Mouse (Mus musculus) adrenal gland, adult 8-10 months (tissue): Measurements from ENCODE around the gene Mybl2. TPM values are rescaled to one million over a fixed set of nuclear protein-coding genes. Genes with fewer than 3 reads are reported as not detected.
"Not testable (repeated sequence)": the region's sequence is repeated elsewhere in the genome, so short reads cannot be mapped to it uniquely, and the experiment has no call there.

Experiments used
- DNase-seq: peaks from one replicate; pipeline ENCODE4 v3.0.0; 2022
- total RNA-seq, 4 experiments: library from RNA; stranded (reverse); gene quantifications; 2 replicates each; pipeline ENCODE4 v1.2.4; 2022

Mybl2 gene
- 1 to 10 TPM; 1.3 to 5.0 (median 3.2) TPM for total RNA-seq

- peak; percentile 93 for DNase-seq
These were observed at the start of gene Mybl2 for GRCm38 (mm10) chr2:163054335-163054840. TSS of gene Mybl2 (plus strand) at chr2:163054687.

- DNase-seq = no peak
These were observed 47.2 kb upstream of the Mybl2 start for GRCm38 (mm10) chr2:163007299-163007698.

DNA sequence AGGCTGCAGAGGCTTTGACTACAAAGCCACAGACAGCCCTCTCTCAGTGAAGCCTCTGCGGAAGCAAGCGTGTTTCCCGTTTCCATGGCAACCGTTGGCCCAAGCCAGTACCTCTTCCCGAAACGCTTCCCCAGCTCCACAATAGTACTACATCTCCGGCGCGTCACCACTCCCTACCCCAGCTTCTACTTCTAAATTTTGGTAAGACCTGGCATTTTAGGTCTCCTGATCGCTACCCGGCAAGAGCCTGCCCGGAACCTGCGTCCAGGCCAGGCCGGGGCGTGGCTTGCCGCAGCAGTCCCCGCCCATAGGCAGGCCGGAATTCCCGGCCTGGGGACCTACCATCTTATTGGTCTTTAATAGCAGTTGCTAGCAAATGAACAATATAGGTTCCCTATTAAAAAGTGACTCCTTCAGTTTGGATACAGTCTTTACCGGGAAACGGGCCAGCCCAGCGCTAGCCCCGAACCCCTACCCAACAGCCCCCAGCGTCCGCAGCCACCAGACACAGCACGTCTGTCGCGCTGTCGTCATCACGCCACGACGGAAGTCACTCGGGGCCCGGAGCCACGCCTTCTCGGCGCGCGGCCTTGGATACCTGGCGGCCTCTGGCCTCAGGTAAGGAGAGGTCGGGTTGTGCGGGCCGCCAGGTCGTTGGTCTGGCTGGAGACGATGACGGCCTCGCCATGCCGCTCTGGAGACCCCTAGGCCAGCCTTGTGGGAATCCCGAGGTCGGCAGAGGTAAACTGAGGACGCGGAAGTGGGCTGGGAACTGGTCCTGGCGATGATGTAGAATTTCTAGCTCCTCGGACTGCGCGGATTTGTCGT, 37.4 kb upstream of the Mybl2 start, which contains the start of gene Ift52:
Ift52 (plus strand) TSS at position 439 of the 828 bp plus-strand sequence.
- DNase-seq = peak; percentile 85

DNA sequence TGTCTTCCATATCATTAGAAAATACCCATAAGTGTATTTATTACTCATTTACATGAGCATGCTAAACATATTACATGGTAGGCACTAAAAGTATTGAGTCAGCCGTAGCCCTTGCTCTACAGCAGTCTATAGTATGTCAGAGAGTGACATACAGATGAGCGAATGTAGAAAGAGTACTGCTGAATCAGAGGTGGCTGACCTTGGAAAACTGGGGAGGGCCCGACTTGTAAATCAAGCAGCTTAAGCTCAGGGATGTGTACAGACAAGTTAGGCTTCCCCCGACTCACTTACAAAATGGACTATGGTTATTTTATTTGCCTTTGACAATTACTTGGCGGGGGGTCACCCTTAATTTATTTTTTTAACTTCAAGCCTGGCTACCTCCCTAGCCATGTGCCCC, 23.2 kb upstream of the Mybl2 start:
- no peak for DNase-seq

- DNase-seq = no peak
These were observed 22.7 kb upstream of the Mybl2 start for GRCm38 (mm10) chr2:163031757-163032156.

GRCm38 (mm10) chr2:163032622-163033021, 21.9 kb upstream of the Mybl2 start:
- DNase-seq = no peak

GRCm38 (mm10) chr2:163039940-163040339, 14.5 kb upstream of the Mybl2 start:
- DNase-seq = no peak

- DNase-seq = peak; percentile 47
These were observed 6.4 kb upstream of the Mybl2 start for GRCm38 (mm10) chr2:163048125-163048524.

DNA sequence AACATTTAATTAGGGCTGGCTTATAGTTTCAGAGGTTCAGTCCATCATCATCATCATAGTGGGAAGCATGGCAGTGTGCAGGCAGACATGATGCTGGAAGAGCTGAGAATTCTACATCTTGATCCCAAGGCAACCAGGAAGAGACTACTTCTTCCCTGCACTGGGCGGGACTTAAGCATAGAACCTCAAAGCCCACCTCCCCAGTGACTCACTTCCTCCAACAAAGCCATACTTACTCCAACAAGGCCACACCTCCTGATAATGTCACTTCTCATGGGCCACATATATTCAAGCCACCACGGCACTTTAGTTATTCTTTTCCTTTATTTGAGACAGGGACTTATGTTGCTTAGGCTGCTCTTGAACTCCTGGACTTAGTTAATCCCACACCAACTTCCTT, 5.4 kb upstream of the Mybl2 start:
- no peak for DNase-seq

GRCm38 (mm10) chr2:163051691-163052090, 2.8 kb upstream of the Mybl2 start:
- DNase-seq = no peak

- no peak for DNase-seq
These were observed 2.4 kb upstream of the Mybl2 start for GRCm38 (mm10) chr2:163052101-163052500.

DNA sequence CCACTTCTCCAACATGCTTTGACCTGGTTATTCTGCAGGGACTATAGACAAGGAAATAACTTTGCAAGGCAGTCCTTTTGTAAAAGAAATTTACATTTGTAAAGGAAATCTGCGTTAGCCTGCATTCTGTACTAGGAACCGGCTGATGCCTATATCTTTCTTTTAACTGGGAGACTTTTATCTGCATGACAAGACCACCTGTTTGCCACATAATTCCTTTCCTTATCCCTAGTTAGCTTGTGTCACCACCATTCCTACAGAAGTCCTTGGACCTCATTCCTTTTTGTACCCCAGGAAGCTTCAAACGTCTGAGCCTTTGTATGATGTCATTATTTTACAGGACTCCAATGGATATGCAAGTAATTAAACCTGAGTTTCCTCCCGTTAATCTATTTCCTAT, 1.7 kb upstream of the Mybl2 start:
- DNase-seq = no peak

DNA sequence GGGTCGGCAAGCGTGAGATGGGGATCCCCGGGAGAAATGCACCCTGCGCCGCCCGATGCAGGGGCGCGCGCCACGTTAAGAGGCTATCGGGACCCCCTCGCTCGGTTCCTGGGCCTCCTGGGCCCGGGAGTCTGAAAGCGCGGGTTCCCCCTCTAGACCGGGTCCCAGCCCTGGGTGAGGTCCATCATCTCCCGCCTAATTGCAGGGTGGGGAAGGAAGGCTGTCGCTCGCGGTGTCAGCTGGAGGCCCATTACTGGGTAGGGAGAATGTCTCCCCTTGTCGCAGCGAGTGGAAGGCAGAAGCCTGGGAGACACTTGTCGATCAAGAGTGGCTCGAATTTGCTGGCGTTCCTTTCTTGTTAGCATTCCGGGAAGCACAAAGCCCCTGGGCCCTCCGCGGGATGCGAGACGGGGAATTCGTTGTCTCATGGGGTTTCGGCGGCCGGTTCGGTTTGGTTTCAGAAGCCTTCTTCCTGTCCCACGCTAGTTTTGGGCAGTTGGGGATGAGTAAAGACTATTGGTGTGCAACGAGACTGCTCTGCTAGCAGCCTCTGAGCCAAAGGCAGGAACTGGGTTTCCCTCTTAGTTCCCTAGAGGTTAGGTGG, 506 bp downstream of the Mybl2 start:
- no peak for DNase-seq

GRCm38 (mm10) chr2:163055715-163056114, 1.2 kb downstream of the Mybl2 start:
- peak; percentile 50 for DNase-seq

DNA sequence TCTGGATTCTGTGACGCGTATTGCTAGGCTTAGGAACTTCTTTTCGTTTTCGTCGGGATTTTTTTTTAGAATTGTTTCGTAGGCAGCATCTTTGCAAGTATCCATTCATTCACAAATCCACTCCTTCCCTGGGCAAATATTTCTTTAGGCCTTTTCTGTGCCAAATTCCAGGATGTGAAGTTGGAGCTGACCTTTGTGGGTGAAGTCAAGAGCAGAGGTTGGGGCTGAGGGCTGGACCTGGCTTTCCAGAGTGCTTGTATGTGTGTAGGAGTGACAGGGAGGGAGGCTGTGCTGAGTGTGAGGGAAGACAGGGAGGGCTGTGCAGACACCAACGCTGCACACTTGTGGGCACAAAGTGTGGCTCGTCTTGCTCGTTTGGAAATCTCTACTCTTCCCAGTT, 2.1 kb downstream of the Mybl2 start:
- DNase-seq = no peak

DNA sequence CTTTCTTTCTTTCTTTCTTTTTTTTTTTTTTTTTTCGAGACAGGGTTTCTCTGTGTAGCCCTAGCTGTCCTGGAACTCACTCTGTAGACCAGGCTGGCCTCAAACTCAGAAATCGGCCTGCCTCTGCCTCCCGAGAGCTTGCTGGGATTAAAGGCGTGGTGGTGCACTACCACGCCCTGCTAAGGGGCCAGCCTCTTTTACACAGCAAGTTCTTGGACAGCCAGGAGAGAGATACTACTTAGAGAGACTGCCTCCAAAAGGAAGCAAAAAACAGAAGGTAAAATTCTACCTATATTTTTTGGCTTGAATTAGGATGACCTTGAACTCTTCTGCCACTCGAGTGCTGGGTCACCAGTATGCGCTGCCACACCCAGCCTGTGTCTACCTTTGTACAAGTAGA, 4.5 kb downstream of the Mybl2 start:
- not testable (repeated sequence) for DNase-seq

DNA sequence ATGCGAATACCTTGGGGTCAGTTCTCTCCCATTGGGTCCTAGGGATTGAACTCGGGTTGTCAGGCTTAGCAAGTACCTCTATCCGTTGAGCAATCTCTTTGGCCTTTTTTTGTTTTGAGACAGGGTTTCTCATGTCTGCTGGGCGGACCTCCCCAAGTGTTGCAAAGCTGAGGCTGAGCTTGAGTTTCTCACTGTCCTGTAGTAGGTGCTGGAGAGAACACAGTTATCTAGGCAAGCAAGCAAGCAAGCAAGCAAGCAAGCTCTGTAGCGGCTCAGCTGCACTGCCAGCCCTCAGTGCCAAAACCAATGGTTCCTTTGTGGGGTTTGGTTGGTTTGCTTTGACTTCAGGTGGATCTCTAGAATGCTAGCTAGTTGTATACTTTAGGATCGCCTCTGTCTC, 6.1 kb downstream of the Mybl2 start:
- no peak for DNase-seq

- no peak for DNase-seq
These were observed 7.0 kb downstream of the Mybl2 start for GRCm38 (mm10) chr2:163061203-163062118.

DNA sequence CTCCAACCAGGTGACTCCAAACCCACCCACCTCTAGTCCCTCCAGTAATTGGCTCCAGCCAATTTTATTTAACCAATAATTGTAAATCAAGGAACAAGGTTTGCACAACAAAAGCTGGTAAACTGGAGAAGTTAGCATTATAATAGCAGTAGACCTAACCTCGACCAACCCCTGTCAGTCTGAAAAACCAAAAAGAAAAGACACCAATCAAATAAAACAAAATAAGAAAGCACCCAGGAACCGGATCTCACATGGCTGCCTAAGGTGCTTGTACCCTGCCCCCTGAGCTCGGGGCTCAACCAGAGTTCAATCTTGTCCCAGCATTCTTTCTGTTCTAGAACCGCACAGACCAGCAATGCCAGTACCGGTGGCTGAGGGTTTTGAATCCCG, 7.6 kb downstream of the Mybl2 start:
- DNase-seq = no peak

GRCm38 (mm10) chr2:163066326-163066725, 11.8 kb downstream of the Mybl2 start:
- no peak for DNase-seq

DNA sequence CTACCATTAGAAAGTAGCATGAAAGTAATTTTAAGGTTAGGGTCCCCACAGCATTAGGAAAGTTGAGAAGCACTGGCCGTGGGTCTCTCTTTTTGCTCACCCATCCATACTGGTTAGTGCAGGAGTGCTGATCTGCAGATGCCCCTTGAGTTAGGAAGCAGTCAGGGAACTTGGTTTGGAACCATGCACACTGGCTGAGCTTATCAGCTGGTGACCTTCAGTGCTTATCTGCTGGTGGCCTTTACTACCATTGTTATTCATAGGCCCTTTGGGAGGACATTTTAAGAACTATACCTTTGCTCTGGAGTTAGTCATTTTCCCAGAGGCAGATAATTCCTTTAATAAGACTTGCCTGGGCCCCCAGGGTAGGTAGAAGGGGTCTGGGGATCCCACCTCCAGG, 12.7 kb downstream of the Mybl2 start:
- DNase-seq = no peak

DNA sequence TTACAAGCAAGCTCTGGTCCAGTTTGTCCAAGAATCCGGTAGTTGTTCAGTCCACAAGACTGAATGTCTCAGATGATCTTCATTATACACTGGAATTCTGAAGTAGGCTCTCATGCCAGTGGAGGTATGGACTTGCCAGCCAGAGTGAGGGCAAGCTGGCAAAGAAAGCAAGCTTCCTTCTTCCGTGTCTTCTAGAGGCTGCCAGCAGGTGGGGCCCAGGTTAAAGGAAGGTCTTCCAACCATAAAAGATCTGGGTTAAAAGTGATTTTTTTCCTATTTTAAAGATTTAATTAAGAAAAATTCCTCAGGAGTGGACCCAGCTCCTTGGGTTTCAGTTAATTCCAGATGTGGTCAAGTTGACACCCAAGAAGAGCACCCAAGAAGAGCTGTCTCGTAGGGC, 15.7 kb downstream of the Mybl2 start:
- DNase-seq = no peak

DNA sequence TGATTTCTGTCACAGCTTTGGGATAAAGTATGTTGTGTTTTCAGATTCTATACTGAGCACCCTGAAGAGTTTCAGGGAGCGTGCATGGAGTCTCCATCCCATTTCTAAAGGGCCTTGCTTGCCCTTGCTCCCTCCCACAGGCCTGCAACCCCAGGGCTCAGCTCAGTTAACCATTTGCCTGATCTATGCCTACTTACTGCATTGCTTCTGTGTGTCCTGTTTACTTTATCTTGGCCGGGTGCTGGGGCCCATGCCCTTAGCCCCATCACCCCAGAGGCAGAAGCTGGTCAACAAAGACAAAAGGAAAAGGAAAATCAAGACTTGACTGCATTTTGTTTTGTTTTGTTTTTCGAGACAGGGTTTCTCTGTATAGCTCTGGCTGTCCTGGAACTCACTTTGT, 17.1 kb downstream of the Mybl2 start:
- no peak for DNase-seq
